Mouse (Mus musculus) Patski (cell line): ENCODE data around the gene Tmed5. TPM values are rescaled to one million over a fixed set of nuclear protein-coding genes. Genes with fewer than 3 reads are reported as not detected.
A peak's percentile ranks its signal among the peaks of the same experiment; 100 is the strongest.
"Not testable (repeated sequence)": the region's sequence is repeated elsewhere in the genome, so short reads cannot be mapped to it uniquely, and the experiment has no call there.

Experiments
- ATAC-seq: fragments of 100-300 bp; one replicate; pipeline ENCODE4 v1.8.0; 2021
- CTCF ChIA-PET: fragments of 350-600 bp; sonication (Branson Sonifier 250); formaldehyde crosslinking; loops from one replicate; lab custom pipeline; 2022; ENCODE audit warnings: inconsistent platforms; lab: Charles Lee
- POLR2A ChIA-PET: fragments of 350-600 bp; sonication (Branson Sonifier 250); formaldehyde crosslinking; loops from one replicate; lab custom pipeline; 2022; ENCODE audit warnings: antibody characterized with exemption, inconsistent platforms; lab: Charles Lee
- DNase-seq: peaks from one replicate; pipeline ENCODE4 v3.0.0-alpha.2; 2011; ENCODE audit warnings: low read depth, low spot score
- H3K27me3 ChIP-seq: fragments of 371-371 bp; one replicate; pipeline ENCODE4 v1.5.1; 2021
- CTCF ChIP-seq: fragments of 100-300 bp; IDR thresholded peaks from one replicate; pipeline ENCODE4 v1.5.1; 2021
- in situ Hi-C: fragments of 300-500 bp; cut with MboI; formaldehyde crosslinking; loops from 3 replicates; pipeline ENCODE4 v1.11.1; 2018; ENCODE audit warnings: low pct_unique_long_range_greater_than_20kb, mixed read lengths
- polyA plus RNA-seq: library from polyadenylated mRNA; unstranded; gene quantifications from one replicate; pipeline ENCODE4 v1.2.3, GENCODE M21; 2021

The Tmed5 gene
- polyA plus RNA-seq, 1 experiment from 2014 or later, result 42.5 TPM

- TF ChIP-seq CTCF, result no peak
- ChIA-PET CTCF (interaction anchor here (1.1 to 2.5 kb wide), 5 partner anchors 10 to 176 kb away, joined by 3 to 9 read pairs (median 6); no protein-coding TSS in a partner anchor), POLR2A (no interaction called here)
- no peak for ATAC-seq
- H3K27me3 ChIP-seq, result no peaks in the 10 kb centered on the region
- in situ Hi-C loops, result no loop called here
- no peak for DNase-seq
Measured at GRCm38 (mm10) chr5:108097676-108098075, 34.7 kb downstream of the Tmed5 start.

GRCm38 (mm10) chr5:108092731-108093130 lies 39.7 kb downstream of the Tmed5 start:
- DNase-seq, ATAC-seq, H3K27me3 ChIP-seq, POLR2A ChIA-PET, in situ Hi-C loops: not testable (repeated sequence)
- CTCF ChIA-PET, result interaction anchor here (1.2 to 2.1 kb wide), 3 partner anchors 9 to 66 kb away, joined by 5 to 7 read pairs (median 5); no protein-coding TSS in a partner anchor

- ATAC-seq (no peak), DNase-seq (no peak)
- no peaks in the 10 kb centered on the region for H3K27me3 ChIP-seq
- ChIA-PET CTCF (interaction anchor here (1.0 to 1.1 kb wide), 2 partner anchors 165 to 168 kb away, joined by 3 to 5 read pairs; no protein-coding TSS in a partner anchor), POLR2A (no interaction called here)
- TF ChIP-seq CTCF, result peak; percentile 66
- in situ Hi-C loops, result no loop called here
Measured at GRCm38 (mm10) chr5:108085440-108085839, 47.0 kb downstream of the Tmed5 start.

GRCm38 (mm10) chr5:108082380-108082779 lies 50.0 kb downstream of the Tmed5 start:
- TF ChIP-seq CTCF, result peak; percentile 86
- POLR2A ChIA-PET, result no interaction called here
- no peaks in the 10 kb centered on the region for H3K27me3 ChIP-seq
- no peak for DNase-seq
- CTCF ChIA-PET, result interaction anchor here (0.6 to 2.2 kb wide), 10 partner anchors 9 to 163 kb away, joined by 3 to 10 read pairs (median 4); partner anchors contain the start of gene Mtf2
- ATAC-seq, result no peak
- in situ Hi-C loops, result no loop called here

- in situ Hi-C loops, result no loop called here
- DNase-seq (no peak), ATAC-seq (no peak)
- ChIA-PET CTCF (interaction anchor here (1.6 kb wide), 1 partner anchor 9 kb away, joined by 3 read pairs; no protein-coding TSS in a partner anchor), POLR2A (no interaction called here)
- no peak for TF ChIP-seq CTCF
- no peaks in the 10 kb centered on the region for H3K27me3 ChIP-seq
Measured at GRCm38 (mm10) chr5:108079603-108080002, 52.8 kb downstream of the Tmed5 start.

GRCm38 (mm10) chr5:108076833-108077540 lies 55.4 kb downstream of the Tmed5 start:
- no peak for TF ChIP-seq CTCF
- DNase-seq (no peak), ATAC-seq (no peak)
- CTCF ChIA-PET, result interaction anchor here (1.3 to 1.4 kb wide), 2 partner anchors 9 to 44 kb away, joined by 3 read pairs; no protein-coding TSS in a partner anchor
- no peaks in the 10 kb centered on the region for H3K27me3 ChIP-seq
- in situ Hi-C loops, result no loop called here
- POLR2A ChIA-PET, result interaction anchor here (1.6 kb wide), 1 partner anchor 11 kb away, joined by 4 read pairs; no protein-coding TSS in a partner anchor

- ATAC-seq, result no peak
- no peak for TF ChIP-seq CTCF
- POLR2A ChIA-PET, result no interaction called here
- in situ Hi-C loops, result no loop called here
- no peaks in the 10 kb centered on the region for H3K27me3 ChIP-seq
- CTCF ChIA-PET, result interaction anchor here (1.3 kb wide), 1 partner anchor 16 kb away, joined by 3 read pairs; no protein-coding TSS in a partner anchor
- no peak for DNase-seq
Measured at GRCm38 (mm10) chr5:108076241-108076640, 56.2 kb downstream of the Tmed5 start.

GRCm38 (mm10) chr5:108072301-108072700 lies 60.1 kb downstream of the Tmed5 start:
- POLR2A ChIA-PET, result no interaction called here
- TF ChIP-seq CTCF, result no peak
- in situ Hi-C loops, result no loop called here

GRCm38 (mm10) chr5:108065465-108066411 lies 66.7 kb downstream of the Tmed5 start, which contains the start of gene Mtf2:
TSS of gene Mtf2 (plus strand) at chr5:108065674.
- ATAC-seq (peak; percentile 94), DNase-seq (peak; percentile 94)
- ChIA-PET POLR2A (interaction anchor here (0.7 to 1.1 kb wide), 3 partner anchors 12 to 54 kb away, joined by 3 to 4 read pairs (median 4); no protein-coding TSS in a partner anchor), CTCF (interaction anchor here (1.5 kb wide), 1 partner anchor 17 kb away, joined by 5 read pairs; no protein-coding TSS in a partner anchor)
- in situ Hi-C loops, result no loop called here
- TF ChIP-seq CTCF, result no peak
- no peaks in the 10 kb centered on the region for H3K27me3 ChIP-seq

More at GRCm38 (mm10) chr5:108072301-108072700, 60.1 kb downstream of the Tmed5 start:
- no peaks in the 10 kb centered on the region for H3K27me3 ChIP-seq
- CTCF ChIA-PET, result no interaction called here
- no peak for ATAC-seq
- DNase-seq, result no peak

- CTCF ChIA-PET, result interaction anchor here (1.7 kb wide), 1 partner anchor 16 kb away, joined by 3 read pairs; no protein-coding TSS in a partner anchor
- in situ Hi-C loops, result no loop called here
- no peak for TF ChIP-seq CTCF
- DNase-seq (no peak), ATAC-seq (no peak)
- H3K27me3 ChIP-seq, result no peaks in the 10 kb centered on the region
- POLR2A ChIA-PET, result no interaction called here
Measured at GRCm38 (mm10) chr5:108060413-108060812, 72.0 kb downstream of the Tmed5 start.

Other genes with a start within 250 kb of the Tmed5 start
- gene Rpl5, start 232.1 kb downstream of the Tmed5 start, polyA plus RNA-seq, result 68.3 TPM
- 17.0 TPM for gene Fam69a, start 145.5 kb downstream of the Tmed5 start, polyA plus RNA-seq
- gene Mtf2, start 66.9 kb downstream of the Tmed5 start, polyA plus RNA-seq, result 29.9 TPM
- gene Ccdc18, start 255 bp upstream of the Tmed5 start, polyA plus RNA-seq, result 3.6 TPM
- gene Dr1, start 136.3 kb upstream of the Tmed5 start, polyA plus RNA-seq, result 36.5 TPM
- gene Pigg, start 180.0 kb upstream of the Tmed5 start, polyA plus RNA-seq, result 17.0 TPM
- gene Gm42517, start 235.3 kb upstream of the Tmed5 start, polyA plus RNA-seq, result 10.3 TPM